Mouse (Mus musculus) heart, adult 2 months (tissue): Measurements from ENCODE around the gene Lrrfip2. TPM values are rescaled to one million over a fixed set of nuclear protein-coding genes. Genes with fewer than 3 reads are reported as not detected.

Experiments
- DNase-seq, 2 experiments: peaks; one replicate each; pipeline ENCODE4 v3.0.0; 2021
- H3K27ac ChIP-seq: fragments of 200-600 bp; 2 replicates; pipeline ENCODE4 v1.8.1; 2022
- H3K27me3 ChIP-seq: fragments of 200-500 bp; 2 replicates; pipeline ENCODE4 v1.6.1; 2012; ENCODE audit warnings: mild to moderate bottlenecking, low read length, inconsistent platforms, mixed read lengths; ENCODE audit not compliant: control insufficient read depth, insufficient read depth
- H3K36me3 ChIP-seq: fragments of 200-500 bp; 2 replicates; pipeline ENCODE4 v1.6.1; 2012; ENCODE audit warnings: low read length, inconsistent platforms; ENCODE audit not compliant: control insufficient read depth, insufficient read depth
- H3K4me1 ChIP-seq: fragments of 200-500 bp; 2 replicates; pipeline ENCODE4 v1.6.1; 2011; ENCODE audit warnings: low read length; ENCODE audit not compliant: control insufficient read depth, insufficient read depth
- H3K4me3 ChIP-seq: fragments of 200-600 bp; 2 replicates; pipeline ENCODE4 v1.8.1; 2022
- H3K79me2 ChIP-seq: fragments of 200-500 bp; replicated peaks from 2 replicates; pipeline ENCODE4 v1.6.1; 2012; ENCODE audit warnings: mild to moderate bottlenecking, inconsistent platforms, low read length, moderate library complexity, mixed read lengths; ENCODE audit not compliant: control insufficient read depth, insufficient read depth
- H3K9ac ChIP-seq: fragments of 200-500 bp; 2 replicates; pipeline ENCODE4 v1.6.1; 2012; ENCODE audit warnings: low read depth, mild to moderate bottlenecking, control low read depth, inconsistent platforms, low read length, mixed read lengths
- CTCF ChIP-seq: fragments of 200-600 bp; IDR thresholded peaks from 2 replicates; pipeline ENCODE4 v1.8.1; 2022; ENCODE audit warnings: antibody characterized with exemption, mild to moderate bottlenecking, moderate library complexity
- EP300 ChIP-seq: fragments of 200-500 bp; IDR thresholded peaks from 2 replicates; pipeline ENCODE4 v1.6.1; 2011; ENCODE audit warnings: low read depth, low read length, control low read depth; ENCODE audit not compliant: insufficient read depth
- POLR2A ChIP-seq: fragments of 200-500 bp; IDR thresholded peaks from 2 replicates; pipeline ENCODE4 v1.6.1; 2011; ENCODE audit warnings: mild to moderate bottlenecking, low read depth, low read length, control low read depth; ENCODE audit not compliant: insufficient read depth
- WGBS: fragments of 180-500 bp; shearing (Covaris S2); methylation state at CpG from one replicate; pipeline ENCODE4 v1.1.7; 2018; 5-methylcytosine and 5-hydroxymethylcytosine counted together
- intact Hi-C: fragments of 180-260 bp; cut with DNase I; formaldehyde crosslinking; loops from one replicate; pipeline ENCODE4 v1.15.1; 2025
- polyA plus RNA-seq: library from polyadenylated mRNA; depleted of rRNA; stranded (reverse); fragments of >200 nt; gene quantifications from 2 replicates; pipeline ENCODE4 v1.2.3, GENCODE M21; 2012
- total RNA-seq, 2 experiments: library from RNA; stranded (reverse); gene quantifications; 2 replicates each; pipeline ENCODE4 v1.2.3; 2021

Gene Lrrfip2
- total and polyA plus RNA-seq, 3 experiments, result 33.5 to 84.1 (median 83.6) TPM

DNA sequence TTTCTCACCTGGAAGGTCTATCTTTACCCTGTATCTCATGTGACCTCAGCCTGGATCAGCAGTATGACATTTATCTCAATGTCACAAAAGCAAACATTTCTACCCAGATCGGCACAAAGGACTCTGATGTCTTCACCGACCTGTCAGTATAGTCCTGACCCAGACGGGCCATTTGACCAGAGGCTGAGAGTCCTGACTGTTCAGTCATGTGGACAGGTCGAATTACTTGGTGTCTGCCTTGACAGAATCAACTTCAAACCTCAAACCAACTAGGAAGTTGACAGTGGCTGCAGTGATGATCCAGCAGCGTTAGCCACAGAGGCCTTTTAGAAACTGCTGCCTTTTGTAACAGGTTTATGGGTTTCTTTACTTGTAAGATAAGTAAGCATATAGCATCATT lies 56.7 kb downstream of the Lrrfip2 start:
- Histone ChIP-seq H3K9ac (no peak overlapping the region), H3K27ac (no peak overlapping the region), H3K36me3 (peaks cover 3% of the 10 kb centered on the region; the same call in 1 of the 2 replicates), H3K27me3 (no peaks in the 10 kb centered on the region), H3K4me1 (peaks cover 1% of the 10 kb centered on the region), H3K4me3 (no peak overlapping the region), H3K79me2 (0 out of 2 replicates have a peak, but pooled peaks cover 1% of the 10 kb centered on the region)
- intact Hi-C loops, result no loop called here
- no peak for DNase-seq
- WGBS, result 79% methylated on average over 5 of the region's 5 CpGs
- no peak for TF ChIP-seq EP300
- TF ChIP-seq POLR2A, result no peak
- TF ChIP-seq CTCF, result no peak

GRCm38 (mm10) chr9:111178971-111179370 lies 61.6 kb downstream of the Lrrfip2 start:
- DNase-seq, result no peak
- no peaks in the 10 kb centered on the region for H3K36me3 ChIP-seq
- H3K27me3 ChIP-seq, result no peaks in the 10 kb centered on the region

DNA sequence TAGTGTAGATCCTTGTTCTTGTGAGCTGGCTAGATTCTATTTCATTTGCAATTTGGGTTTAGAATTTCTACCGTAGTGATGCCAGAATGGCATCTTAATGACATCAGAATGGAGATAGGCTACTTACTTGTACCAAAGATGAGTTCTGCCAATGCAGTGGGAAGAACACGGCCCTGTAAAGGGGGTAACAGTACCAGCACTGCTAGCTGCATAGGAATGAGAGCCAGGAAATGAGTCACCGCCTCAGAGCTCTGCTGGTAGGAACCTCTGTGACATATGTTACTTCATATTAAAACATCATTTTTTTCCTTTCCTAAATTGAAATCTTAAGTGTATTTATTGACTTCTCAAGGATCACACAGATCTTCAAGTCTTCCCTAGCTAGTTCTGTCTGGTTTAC lies 64.8 kb downstream of the Lrrfip2 start:
- Histone ChIP-seq H3K27me3 (no peaks in the 10 kb centered on the region), H3K27ac (no peak overlapping the region), H3K4me1 (no peaks in the 10 kb centered on the region), H3K79me2 (no peaks in the 10 kb centered on the region), H3K36me3 (no peaks in the 10 kb centered on the region), H3K4me3 (no peak overlapping the region), H3K9ac (no peak overlapping the region)
- 40% methylated on average over 3 of the region's 3 CpGs for WGBS
- TF ChIP-seq CTCF (no peak), EP300 (no peak), POLR2A (no peak)
- intact Hi-C loops, result no loop called here
- DNase-seq, result no peak

More at GRCm38 (mm10) chr9:111178971-111179370, 61.6 kb downstream of the Lrrfip2 start:
- no peak for TF ChIP-seq CTCF
- no peak for TF ChIP-seq EP300
- TF ChIP-seq POLR2A, result no peak
- intact Hi-C loops, result no loop called here
- Histone ChIP-seq H3K4me1 (no peaks in the 10 kb centered on the region), H3K9ac (no peak overlapping the region), H3K79me2 (no peaks in the 10 kb centered on the region), H3K4me3 (no peak overlapping the region), H3K27ac (no peak overlapping the region)
- WGBS, result 73% methylated on average over 5 of the region's 5 CpGs

GRCm38 (mm10) chr9:111184929-111185328 lies 67.5 kb downstream of the Lrrfip2 start:
- intact Hi-C loops, result no loop called here
- 84% methylated on average over 4 of the region's 4 CpGs for WGBS
- Histone ChIP-seq H3K36me3 (no peaks in the 10 kb centered on the region), H3K9ac (no peak overlapping the region), H3K79me2 (no peaks in the 10 kb centered on the region), H3K27ac (no peak overlapping the region), H3K27me3 (no peaks in the 10 kb centered on the region), H3K4me1 (no peaks in the 10 kb centered on the region), H3K4me3 (no peak overlapping the region)
- TF ChIP-seq CTCF (no peak), POLR2A (no peak), EP300 (no peak)
- DNase-seq, result no peak

- Histone ChIP-seq H3K27ac (no peak overlapping the region), H3K4me1 (no peaks in the 10 kb centered on the region), H3K9ac (no peak overlapping the region), H3K36me3 (0 out of 2 replicates have a peak, but pooled peaks cover 2% of the 10 kb centered on the region), H3K4me3 (no peak overlapping the region), H3K27me3 (no peaks in the 10 kb centered on the region), H3K79me2 (no peaks in the 10 kb centered on the region)
- intact Hi-C loops, result no loop called here
- no peak for DNase-seq
- TF ChIP-seq EP300, result no peak
- WGBS, result 84% methylated on average over 6 of the region's 6 CpGs
These were observed 69.5 kb downstream of the Lrrfip2 start for GRCm38 (mm10) chr9:111186861-111187260.

- 0 out of 2 replicates have a peak, but pooled peaks cover 4% of the 10 kb centered on the region for H3K36me3 ChIP-seq
- H3K4me3 ChIP-seq, result no peak overlapping the region
- no peak for DNase-seq
- WGBS, result 45% methylated on average over 7 of the region's 7 CpGs
- TF ChIP-seq CTCF, result no peak
- TF ChIP-seq POLR2A, result no peak
- no peak for TF ChIP-seq EP300
- no peaks in the 10 kb centered on the region for H3K4me1 ChIP-seq
- H3K27me3 ChIP-seq, result no peaks in the 10 kb centered on the region
- peak overlapping the region; percentile 21; the same call in 1 of the 2 replicates for H3K27ac ChIP-seq
- H3K9ac ChIP-seq, result no peak overlapping the region
- H3K79me2 ChIP-seq, result no peaks in the 10 kb centered on the region; the same call in 1 of the 2 replicates
- intact Hi-C loops, result no loop called here
These were observed 71.3 kb downstream of the Lrrfip2 start for GRCm38 (mm10) chr9:111188731-111189130.
